ENCODE assay signal across 11 mouse cellular contexts in the genomic region with DNA sequence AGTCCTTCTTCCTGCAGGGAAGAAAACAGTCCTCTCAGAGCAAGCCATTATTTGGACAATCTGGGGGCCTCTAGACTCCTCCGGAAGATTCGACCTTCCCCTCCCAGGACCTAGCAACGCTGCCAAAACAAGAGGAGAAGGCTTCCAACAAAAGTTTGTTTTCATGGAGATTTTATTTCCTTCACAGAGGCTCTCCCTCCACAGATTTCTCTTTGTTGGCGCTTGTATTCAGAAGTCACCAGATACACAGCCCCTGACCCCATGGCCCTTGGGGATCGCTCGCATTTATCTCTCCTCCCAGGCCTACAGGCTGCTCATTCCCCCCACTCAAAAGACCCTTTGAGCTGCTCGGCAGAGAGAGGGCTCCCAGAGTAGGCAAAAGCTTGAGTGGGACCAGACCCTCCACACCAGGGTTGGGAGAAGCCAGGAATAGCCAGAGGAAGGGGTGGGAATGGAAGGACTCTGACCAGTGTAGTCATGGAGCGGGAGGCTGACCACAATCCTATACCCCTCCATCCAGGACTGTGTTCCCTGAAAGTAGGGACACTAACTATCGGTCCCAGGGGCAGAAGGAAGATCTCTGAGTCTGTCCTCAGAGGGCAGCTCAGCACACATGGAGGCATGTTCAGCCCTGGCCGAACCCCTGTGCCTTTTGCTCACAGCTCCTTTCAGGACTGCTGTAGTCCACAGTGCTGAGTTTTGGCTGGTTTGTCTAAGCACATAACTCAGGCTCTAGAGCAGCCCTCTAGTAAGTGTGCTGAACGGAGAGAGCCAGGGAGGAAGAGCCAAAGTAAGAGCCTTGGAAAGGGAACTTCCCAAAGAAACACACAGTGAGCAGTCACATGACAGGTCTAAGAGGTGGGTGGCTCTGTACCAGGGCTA. TPM values are rescaled to one million over a fixed set of nuclear protein-coding genes. Genes with fewer than 3 reads are reported as not detected.
DNase-seq lines count a peak whose midpoint lies in the region; ATAC-seq lines count a peak whose summit lies in the region.
"Had no signal": no experiment of that assay in that cellular context is flagged by ENCODE, and none has a peak within 500 bp of the region (broad histone marks: within the 10 kb centered on the region; RNA-seq: fewer than 3 reads in every experiment).

No protein-coding gene starts in this region.

- WGBS in heart, embryonic 15.5 days = 41% methylated on average over 11 of the region's 11 CpGs
- 29% methylated on average over 11 of the region's 11 CpGs for WGBS in midbrain, embryonic 14.5 days

- H3K9ac ChIP-seq in heart, embryonic 15.5 days = no peak overlapping the region
- no peak overlapping the region for H3K9ac ChIP-seq in midbrain, embryonic 14.5 days (replicated peaks; ENCODE audit: low read length)
- H3K9ac ChIP-seq: liver, embryonic 15.5 days had no signal

- H3K9me3 ChIP-seq in heart, embryonic 15.5 days (replicated peaks) = no peaks in the 10 kb centered on the region
- H3K9me3 ChIP-seq in midbrain, embryonic 14.5 days (ENCODE audit: control insufficient read depth, low read length) = no peaks in the 10 kb centered on the region
- H3K9me3 ChIP-seq: liver, embryonic 15.5 days had no signal

- H3K4me3 ChIP-seq in heart, embryonic 15.5 days = no peak overlapping the region
- no peak overlapping the region for H3K4me3 ChIP-seq in midbrain, embryonic 14.5 days (replicated peaks; ENCODE audit: low read depth, low read length)
- H3K4me3 ChIP-seq: liver, embryonic 15.5 days had no signal

- no peak overlapping the region for H3K4me2 ChIP-seq in heart, embryonic 15.5 days
- no peak overlapping the region for H3K4me2 ChIP-seq in midbrain, embryonic 14.5 days (ENCODE audit: low read length)
- H3K4me2 ChIP-seq: liver, embryonic 15.5 days had no signal

- no peaks in the 10 kb centered on the region for H3K36me3 ChIP-seq in heart, embryonic 15.5 days
- H3K36me3 ChIP-seq in midbrain, embryonic 14.5 days (ENCODE audit: control insufficient read depth, insufficient read depth, low read length) = no peaks in the 10 kb centered on the region
- H3K36me3 ChIP-seq: liver, embryonic 15.5 days had no signal

- H3K27me3 ChIP-seq in heart, embryonic 15.5 days = no peaks in the 10 kb centered on the region
- H3K27me3 ChIP-seq in midbrain, embryonic 14.5 days (ENCODE audit: control insufficient read depth, insufficient read depth, low read length) = no peaks in the 10 kb centered on the region
- H3K27me3 ChIP-seq: liver, embryonic 15.5 days had no signal

- peak overlapping the region; percentile 74 for H3K27ac ChIP-seq in heart, embryonic 15.5 days
- peak overlapping the region; percentile 26 for H3K27ac ChIP-seq in midbrain, embryonic 14.5 days (replicated peaks; ENCODE audit: low read depth, low read length)
- H3K27ac ChIP-seq: liver, embryonic 15.5 days had no signal

- intact Hi-C loops in heart, postnatal 25 days (cut with DNase I) = loop anchor here (5.0 kb wide), 1 partner anchor 49 kb away; no protein-coding TSS in a partner anchor

- peaks cover 16% of the 10 kb centered on the region for H3K4me1 ChIP-seq in heart, embryonic 15.5 days (replicated peaks)
- peaks cover 23% of the 10 kb centered on the region for H3K4me1 ChIP-seq in midbrain, embryonic 14.5 days (ENCODE audit: control insufficient read depth, insufficient read depth, low read length)
- H3K4me1 ChIP-seq: liver, embryonic 15.5 days had no signal

- peak; percentile 70 for ATAC-seq in heart, embryonic 15.5 days (replicated peaks; ENCODE audit: insufficient number of reproducible peaks, insufficient read depth, low FRiP score, low read depth)
- no peak for ATAC-seq in midbrain, embryonic 14.5 days (ENCODE audit: low FRiP score, low TSS enrichment)
- ATAC-seq: CD4-positive, CD25-positive, alpha-beta regulatory T cell, adult 4 months had no signal

- DNase-seq in heart, adult 11 months = peak; percentile 95
- no peak for DNase-seq in heart, postnatal 25 days (ENCODE audit: low spot score)
- peak; percentile 6 for DNase-seq in adipocyte (ENCODE audit: low spot score)
- DNase-seq in midbrain, embryonic 14.5 days = no peak
- no peak for DNase-seq in T-cell, adult 2 months (ENCODE audit: low spot score)
- DNase-seq in cerebellum, postnatal 25 days = no peak
- DNase-seq in cerebellum, adult 18-20 months = no peak

RNA-seq across cellular contexts. Expression of a gene that starts 45.9 kb away (rescaled TPM):
- total RNA-seq in heart, postnatal 25 days (2021) = 1 to 10 TPM; 6.3 to 8.3 TPM
- polyA plus RNA-seq in heart, embryonic 15.5 days (2015; fragmentation: Nextera tagmentation; extraction: Ambion mirVana) = 4.6 and 6.6 TPM in 2 replicates
- polyA plus RNA-seq in midbrain, embryonic 14.5 days (2014; fragmentation: Nextera tagmentation; extraction: Ambion mirVana) = 18.4 and 19.6 TPM in 2 replicates
- total RNA-seq: common myeloid progenitor, adult 5-6 weeks had no signal
- polyA plus RNA-seq: CD4-positive, CD25-positive, alpha-beta regulatory T cell, adult 4 months had no signal

Comparison
In these comparisons a context has a peak if more than half of its experiments do, and no peak if none do; other contexts are left out.
1. DNase-seq: peak in heart, adult 11 months (single experiment) and adipocyte (single experiment); none in heart, postnatal 25 days (single experiment), midbrain, embryonic 14.5 days (single experiment), T-cell, adult 2 months (single experiment), cerebellum, postnatal 25 days (0 of 2) and cerebellum, adult 18-20 months (0 of 2).